Mouse (Mus musculus) ES-Bruce4 (cell line): ENCODE data around the gene Gm9837.

Source experiments
- CTCF ChIP-seq: IDR thresholded peaks from one replicate; pipeline ENCODE4 v1.8.1; 2011; ENCODE audit warnings: low read depth, low read length
- EP300 ChIP-seq: IDR thresholded peaks from 2 replicates; pipeline ENCODE4 v1.6.1; 2011; ENCODE audit warnings: low read depth, low read length; ENCODE audit not compliant: insufficient read depth
- POLR2A ChIP-seq: IDR thresholded peaks from one replicate; pipeline ENCODE4 v1.8.1; 2011; ENCODE audit warnings: low read length; ENCODE audit not compliant: insufficient read depth

DNA sequence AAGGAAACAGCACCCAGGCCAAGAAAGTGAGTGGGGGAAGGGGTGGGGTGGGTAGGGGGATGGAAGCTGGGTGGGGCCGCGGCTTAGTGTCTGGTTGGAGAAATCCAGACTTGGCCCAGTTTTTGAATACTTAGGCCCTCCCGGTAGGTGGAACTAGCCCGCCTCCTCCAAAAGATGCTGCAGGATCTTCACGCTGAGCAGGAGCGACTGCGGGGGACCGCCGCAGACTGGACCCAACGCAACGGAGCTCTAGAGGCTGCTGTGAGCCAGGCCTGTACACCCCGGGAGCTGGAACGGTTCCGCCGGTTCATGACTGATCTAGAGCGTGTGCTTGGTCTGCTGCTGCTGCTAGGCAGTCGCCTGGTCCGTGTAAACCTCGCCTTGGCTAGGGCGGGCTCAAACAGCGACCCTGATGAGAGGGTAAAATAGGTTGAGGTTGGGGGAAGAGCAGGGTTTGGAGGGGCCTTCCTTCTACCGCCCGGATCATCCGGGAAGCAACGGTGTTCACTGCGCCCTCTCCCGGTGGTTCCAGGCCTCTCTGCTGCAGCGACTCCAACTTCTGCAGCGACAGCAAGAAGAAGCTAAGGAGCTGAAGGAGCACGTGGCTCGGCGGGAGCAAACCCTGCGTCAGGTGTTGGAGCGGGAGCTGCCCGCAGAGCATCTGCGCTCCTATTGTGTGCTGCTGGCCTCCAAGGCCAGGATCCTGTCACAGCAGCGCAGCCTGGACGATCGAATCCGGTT lies 3.9 kb downstream of the Gm9837 start:
- peak; percentile 87 for TF ChIP-seq CTCF
- no peak for TF ChIP-seq POLR2A
- TF ChIP-seq EP300, result no peak
